Mouse (Mus musculus) megakaryocyte, adult 5-6 weeks (primary cell): ENCODE measurements around the gene Avpr1a. TPM values are rescaled to one million over a fixed set of nuclear protein-coding genes. Genes with fewer than 3 reads are reported as not detected.
A peak's percentile ranks its signal among the peaks of the same experiment; 100 is the strongest.

Experiments
- ATAC-seq: 2 replicates; pipeline ENCODE4 v1.8.0; 2016; ENCODE audit warnings: mild to moderate bottlenecking, inconsistent platforms; ENCODE audit not compliant: poor library complexity, severe bottlenecking
- total RNA-seq, 2 experiments: library from RNA; stranded (forward) in 1 of 2; stranded (reverse) in 1 of 2; fragments of 153-499, 151-499 nt in 1 of 2; fragments of 221-1000, 200-1000 nt in 1 of 2; gene quantifications; 2 replicates each; pipeline versions ENCODE4 v1.2.3 to v1.2.4; 2015 to 2017

Gene Avpr1a
- total RNA-seq (2015) (not detected in 2 replicates), total RNA-seq (2017) (not detected in 2 replicates)

DNA sequence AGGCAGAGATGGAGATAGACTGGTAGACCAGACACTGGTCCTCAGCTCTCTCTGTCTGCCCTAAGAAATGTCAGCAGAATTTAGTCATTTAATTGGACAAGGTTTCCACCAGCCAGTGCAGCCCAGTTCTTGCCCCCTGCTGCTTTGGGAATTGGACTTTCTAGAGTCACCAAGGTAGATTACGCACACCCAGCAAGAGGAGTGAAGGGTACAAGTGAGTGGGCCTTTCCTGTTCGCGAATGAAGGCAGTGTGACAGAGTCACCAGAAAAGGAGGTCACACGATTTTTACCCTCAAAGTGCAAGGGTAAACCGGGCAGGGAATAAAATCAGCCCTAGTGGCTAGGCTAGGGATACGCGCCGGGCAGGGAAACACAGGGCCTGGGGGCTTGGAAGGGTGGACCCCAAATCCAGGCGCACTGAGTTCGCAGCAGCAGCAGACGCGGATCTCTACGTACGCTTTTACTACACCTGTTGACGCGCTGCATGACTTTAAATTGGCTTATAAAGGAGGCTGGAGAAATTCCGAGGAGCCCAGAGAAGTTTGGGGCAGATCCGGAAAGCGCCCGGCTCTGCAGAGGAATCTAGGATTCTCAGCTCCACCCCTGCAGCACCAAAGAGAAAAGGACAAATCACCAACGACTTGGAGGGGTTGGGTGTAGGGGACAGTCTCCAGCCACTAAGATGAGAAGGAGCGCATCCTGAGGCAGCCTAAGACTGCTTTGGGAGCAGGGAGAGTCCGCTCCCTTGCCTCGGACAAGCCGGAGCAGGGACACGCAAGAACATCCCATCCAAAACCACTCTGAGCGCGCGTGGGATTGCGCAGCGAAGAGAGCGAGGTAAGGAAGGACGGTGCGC is at the start of gene Avpr1a:
TSS of gene Avpr1a (plus strand) at position 639 of the 856 bp plus-strand sequence.
- ATAC-seq = no peak

DNA sequence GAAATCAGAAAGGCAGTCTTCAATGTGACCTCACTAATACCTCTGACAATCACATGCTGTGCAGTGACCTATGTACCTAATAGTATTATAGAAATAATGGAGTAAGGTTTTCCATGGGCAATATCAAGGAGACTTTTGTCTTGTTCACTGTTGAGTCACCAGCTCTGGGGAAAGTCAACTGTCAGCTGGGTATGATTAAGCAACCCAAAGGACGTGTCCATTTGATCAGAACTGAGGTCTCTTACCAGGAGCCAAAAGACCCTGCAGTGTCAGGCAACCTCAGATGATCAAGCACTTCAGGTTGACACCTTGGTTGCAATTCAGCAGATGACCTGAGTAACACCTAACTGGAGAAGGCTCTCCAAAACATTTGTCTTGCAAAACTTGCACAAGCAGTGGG is 46.0 kb upstream of the Avpr1a start:
- no peak for ATAC-seq

DNA sequence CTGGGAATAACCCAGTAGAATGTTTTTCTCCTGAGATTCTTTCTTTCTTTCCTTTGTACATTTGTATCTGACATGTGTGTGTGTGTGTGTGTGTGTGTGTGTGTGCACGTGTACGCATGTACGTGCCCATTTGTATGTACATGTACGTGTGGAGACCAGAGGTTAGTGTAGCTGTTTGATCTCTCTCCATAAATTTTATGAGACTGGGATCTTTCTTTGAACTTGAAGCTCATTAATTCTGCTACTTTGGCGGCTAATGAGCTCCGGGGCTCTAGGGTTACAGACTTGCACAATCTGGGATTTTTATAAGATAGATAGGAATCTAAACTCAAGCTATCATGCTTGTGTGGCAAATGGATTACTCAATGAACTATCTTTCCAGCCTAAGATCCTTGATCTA is 42.0 kb upstream of the Avpr1a start:
- ATAC-seq = no peak

DNA sequence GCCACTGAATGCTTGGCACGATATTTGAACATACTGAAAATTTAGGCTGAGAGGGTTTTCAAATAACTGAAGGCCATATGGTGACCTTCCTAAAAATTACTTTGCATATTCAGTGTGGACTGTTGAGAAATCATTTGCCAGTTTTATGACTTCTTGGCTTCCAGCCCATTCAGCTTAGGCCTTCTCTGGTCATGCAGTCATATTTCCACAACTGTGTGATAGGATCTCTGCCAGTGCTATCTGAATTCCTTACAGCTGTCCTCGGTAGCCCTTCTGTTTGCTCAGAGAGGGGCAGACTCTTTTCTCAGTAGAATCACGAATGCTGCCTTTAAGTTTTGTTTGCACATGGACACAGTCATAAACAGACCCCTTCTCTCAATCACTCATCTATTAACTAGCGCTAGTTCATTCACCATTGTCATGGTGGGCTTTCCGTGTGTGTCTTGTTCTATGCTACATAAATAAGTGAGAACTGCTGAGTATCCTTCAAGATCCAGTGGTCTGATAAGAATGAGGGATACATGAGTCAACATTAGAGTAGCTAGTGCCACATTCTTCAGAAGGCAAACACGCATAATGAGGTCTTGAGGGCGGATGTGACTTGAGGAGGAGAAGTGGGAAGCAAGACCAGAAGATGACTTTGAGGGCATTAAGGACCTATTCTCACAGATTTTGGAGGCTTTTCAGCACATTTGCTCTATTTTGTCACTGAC is 39.4 kb upstream of the Avpr1a start:
- ATAC-seq = no peak

DNA sequence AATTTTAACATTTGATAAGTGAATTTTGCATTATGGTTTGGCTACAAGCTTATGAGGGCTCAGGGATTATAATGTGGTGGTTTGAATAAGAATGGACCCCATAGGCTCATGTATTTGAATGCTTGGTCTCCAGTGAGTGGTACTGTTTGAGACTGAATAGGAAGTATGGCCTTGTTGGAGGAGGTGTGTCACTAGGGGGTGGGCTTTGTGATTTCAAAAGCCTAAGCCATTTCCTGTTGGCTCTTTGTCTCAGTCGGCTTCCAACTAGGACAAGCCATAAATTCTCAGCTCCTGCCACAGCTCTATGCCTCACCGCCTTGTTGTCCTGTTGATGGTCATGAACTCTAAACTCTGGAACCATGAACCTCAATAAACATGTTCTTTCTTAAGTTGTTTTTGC is 37.5 kb upstream of the Avpr1a start:
- ATAC-seq = no peak

DNA sequence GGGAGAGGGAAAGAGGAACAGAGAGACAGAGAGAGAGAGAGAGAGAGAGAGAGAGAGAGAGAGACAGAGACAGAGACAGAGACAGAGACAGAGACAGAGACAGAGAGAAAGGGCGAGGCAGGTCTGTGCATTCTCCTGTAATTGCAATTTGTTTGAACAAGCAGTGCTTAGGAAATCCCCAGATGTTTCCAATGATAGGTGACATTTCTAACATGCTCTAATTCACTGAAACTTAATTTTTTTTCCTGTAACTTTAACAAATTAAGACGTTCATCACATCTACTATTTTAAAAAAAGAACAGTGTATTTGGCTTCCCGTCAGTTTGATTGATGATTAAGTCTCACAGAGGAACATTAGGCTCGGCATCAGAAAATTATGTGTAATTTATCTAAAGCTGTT is 15.6 kb upstream of the Avpr1a start:
- ATAC-seq = no peak

DNA sequence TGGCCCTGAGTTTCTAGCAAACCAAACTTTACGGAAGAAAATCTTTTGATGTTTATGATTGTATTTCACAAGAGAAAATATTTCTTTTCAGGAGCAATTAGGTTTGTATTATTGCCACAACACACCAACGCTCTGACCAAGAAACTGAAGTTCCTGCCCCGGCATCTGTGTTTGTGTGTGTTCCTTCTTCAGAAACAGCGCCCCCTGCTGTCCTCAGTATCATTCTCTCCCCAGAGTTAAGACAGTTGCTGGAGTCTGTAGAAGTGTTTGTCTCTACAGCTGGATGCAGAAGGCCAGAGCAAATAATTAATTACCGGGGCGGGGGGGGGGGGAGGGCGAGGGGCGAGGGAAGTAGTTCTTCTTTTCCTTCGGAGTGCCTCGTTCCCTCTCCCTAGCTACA is 1.0 kb upstream of the Avpr1a start:
- ATAC-seq = peak; percentile 47; the same call in 1 of the 2 replicates

DNA sequence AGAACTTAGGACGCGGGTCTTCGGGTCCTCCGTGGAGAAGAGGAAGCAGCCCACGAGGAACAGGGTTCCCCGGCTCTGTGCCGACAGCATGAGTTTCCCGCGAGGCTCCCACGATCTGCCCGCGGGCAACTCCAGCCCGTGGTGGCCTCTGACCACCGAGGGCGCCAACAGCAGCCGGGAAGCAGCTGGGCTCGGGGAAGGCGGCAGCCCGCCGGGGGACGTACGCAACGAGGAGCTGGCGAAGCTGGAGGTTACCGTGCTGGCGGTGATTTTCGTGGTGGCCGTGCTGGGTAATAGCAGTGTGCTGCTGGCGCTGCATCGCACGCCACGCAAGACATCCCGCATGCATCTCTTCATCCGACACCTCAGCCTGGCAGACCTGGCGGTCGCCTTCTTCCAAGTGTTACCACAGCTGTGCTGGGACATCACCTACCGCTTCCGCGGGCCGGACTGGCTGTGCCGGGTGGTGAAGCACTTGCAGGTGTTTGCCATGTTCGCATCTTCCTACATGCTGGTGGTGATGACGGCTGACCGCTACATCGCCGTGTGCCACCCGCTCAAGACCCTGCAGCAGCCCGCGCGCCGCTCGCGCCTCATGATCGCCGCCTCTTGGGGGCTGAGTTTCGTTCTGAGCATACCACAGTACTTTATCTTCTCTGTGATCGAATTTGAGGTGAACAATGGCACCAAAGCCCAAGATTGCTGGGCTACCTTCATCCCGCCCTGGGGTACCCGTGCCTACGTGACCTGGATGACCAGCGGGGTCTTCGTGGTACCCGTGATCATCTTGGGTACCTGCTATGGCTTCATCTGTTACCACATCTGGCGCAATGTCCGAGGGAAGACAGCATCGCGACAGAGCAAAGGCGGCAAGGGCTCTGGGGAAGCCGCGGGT is 665 bp downstream of the Avpr1a start:
- peak; percentile 16; the same call in 1 of the 2 replicates for ATAC-seq

DNA sequence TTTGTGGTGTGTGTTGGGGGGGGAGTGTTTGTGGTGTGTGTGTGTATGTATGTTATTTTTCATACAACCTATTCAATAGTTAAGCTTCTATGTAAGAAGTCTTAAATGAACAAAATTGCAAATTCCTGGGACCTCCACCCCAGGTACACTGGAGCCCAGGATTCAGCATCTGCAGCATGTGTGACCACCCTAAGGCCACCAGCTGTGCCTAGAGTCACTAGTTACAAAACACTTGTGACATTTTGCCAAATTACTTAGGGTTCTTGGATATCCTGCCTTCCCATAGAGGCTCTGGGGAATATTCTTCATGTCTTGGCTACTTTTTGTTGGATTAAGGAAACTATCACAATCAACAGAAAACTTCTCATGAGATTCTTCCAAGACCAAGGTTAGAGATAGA is 1.6 kb downstream of the Avpr1a start:
- ATAC-seq = no peak

DNA sequence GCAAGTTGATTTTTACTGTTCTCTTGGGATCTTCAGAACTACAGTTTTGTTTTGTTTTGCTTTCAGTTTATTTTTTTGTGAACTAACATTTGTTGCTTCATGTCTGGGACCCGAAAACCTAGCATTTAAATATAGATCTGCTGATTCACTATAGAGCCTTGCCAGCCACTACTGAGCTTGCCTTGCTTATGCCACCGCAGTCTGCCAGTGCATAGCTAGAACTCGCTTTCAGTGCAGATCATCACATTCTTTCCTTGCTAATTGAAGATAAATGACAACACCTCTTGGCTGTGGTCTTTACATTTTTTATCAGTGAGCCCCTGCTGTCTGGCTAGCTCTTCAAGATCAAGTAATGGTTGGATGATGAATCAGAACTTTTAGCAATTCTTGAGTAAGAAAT is 5.2 kb downstream of the Avpr1a start:
- no peak for ATAC-seq

DNA sequence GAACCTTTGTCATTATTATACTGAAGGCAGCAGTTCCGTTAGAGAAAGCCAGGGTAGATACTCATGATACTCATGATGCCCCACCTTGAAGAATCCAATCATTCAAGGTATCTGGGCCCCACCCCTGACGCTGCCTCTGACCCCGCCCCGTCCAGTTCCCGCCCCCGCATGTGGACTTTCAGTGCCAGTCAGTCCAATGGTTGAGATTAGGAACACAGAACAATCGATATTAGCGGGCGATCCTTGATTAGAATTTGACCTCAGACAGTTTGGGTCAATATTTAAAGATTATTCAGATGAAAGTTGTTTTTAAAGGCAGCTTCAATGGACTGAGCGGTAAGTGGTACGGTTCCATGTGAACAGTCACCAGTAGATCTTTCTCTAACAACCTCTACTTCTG is 7.5 kb downstream of the Avpr1a start:
- ATAC-seq = no peak

DNA sequence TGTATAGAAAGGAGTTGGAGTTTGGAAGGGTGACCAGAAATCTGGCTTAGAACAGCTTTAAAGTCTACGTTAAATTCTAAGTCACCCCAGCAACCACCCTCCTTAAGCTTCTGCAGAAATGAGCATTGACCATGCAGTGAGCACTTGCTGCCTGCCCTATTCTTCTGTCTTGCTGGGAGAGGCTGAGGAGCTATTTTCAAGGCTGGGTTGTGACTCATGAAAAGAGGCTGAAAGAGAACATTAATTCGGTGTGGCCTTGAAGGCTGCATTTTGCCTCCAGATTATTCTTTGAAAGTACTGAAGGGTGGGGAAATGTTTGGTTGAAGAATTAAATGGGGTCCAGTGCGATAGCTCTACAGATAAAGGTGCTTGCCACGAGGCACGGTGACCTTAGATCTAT is 28.5 kb downstream of the Avpr1a start:
- no peak for ATAC-seq

DNA sequence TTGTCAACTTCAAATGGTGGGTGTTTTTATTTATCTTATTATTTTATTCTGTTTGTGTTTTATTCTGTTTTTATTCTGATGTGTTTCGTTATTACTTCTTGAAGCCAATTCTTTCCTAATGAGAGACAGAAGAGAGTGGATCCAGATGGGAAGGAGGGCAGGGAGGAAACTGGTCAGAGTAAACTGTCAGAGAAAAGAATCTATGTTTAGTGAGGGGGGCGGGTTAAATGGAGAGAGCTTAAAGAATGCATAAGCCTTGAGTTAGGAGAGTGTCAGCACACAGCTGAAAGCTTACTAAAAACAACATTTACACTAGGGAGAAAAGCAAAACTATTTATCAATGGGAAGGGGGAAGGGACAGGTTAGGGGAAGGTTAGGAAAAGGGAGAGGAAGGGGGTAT is 50.3 kb downstream of the Avpr1a start:
- no peak for ATAC-seq

DNA sequence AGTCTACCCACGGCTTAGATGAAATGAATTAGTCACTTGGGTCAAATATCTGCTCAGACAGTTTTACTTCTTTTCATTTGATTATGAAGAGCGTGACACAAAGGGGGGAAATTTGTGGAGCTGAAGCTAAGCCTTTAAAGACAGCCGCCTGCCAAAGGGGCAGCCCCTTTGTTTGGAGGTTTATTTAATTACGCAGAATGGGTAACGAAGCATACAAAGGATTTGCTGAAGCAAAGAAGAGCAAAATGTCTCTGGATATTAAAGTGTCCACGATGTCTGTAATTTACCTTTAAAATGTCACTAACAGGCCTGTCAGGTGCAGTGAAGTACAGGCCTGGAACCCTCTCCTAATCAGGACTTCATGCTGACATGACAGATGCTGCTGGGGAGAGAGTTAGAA is 51.0 kb downstream of the Avpr1a start:
- ATAC-seq = no peak

Other genes starting within 250 kb of the Avpr1a start
- gene Ppm1h, start 230.3 kb downstream of the Avpr1a start, total RNA-seq (2015) = 31.8 and 46.5 TPM in 2 replicates
- 27.9 and 36.6 TPM in 2 replicates for gene Ppm1h, start 230.3 kb downstream of the Avpr1a start, total RNA-seq (2017)